Mouse (Mus musculus) neural tube, embryonic 11.5 days (tissue): Measurements from ENCODE around the gene Dach1. TPM values are rescaled to one million over a fixed set of nuclear protein-coding genes. Genes with fewer than 3 reads are reported as not detected.

Experiments
- ATAC-seq: fragments of 200-750 bp; cut with Nextera tagmentation; 2 replicates; pipeline ENCODE4 v1.8.0; 2017; ENCODE audit warnings: moderate number of reproducible peaks, mild to moderate bottlenecking, moderate TSS enrichment, moderate library complexity; ENCODE audit not compliant: insufficient read depth, low FRiP score, low TSS enrichment
- DNase-seq: peaks from one replicate; pipeline ENCODE4 v3.0.0-alpha.2; 2015; ENCODE audit warnings: low spot score
- H3K27ac ChIP-seq: fragments of 300-500 bp; sonication (generic); 2 replicates; pipeline ENCODE4 v1.5.1; 2014; ENCODE audit warnings: low read depth, mild to moderate bottlenecking, low read length
- H3K27me3 ChIP-seq: fragments of 300-500 bp; sonication (generic); 2 replicates; pipeline ENCODE4 v1.6.1; 2014; ENCODE audit warnings: mild to moderate bottlenecking, low read length, mixed read lengths; ENCODE audit not compliant: control insufficient read depth, insufficient read depth
- H3K36me3 ChIP-seq: fragments of 300-500 bp; sonication (generic); 2 replicates; pipeline ENCODE4 v1.6.1; 2014; ENCODE audit warnings: mild to moderate bottlenecking, low read length, moderate library complexity, mixed read lengths; ENCODE audit not compliant: control insufficient read depth, insufficient read depth
- H3K4me1 ChIP-seq: fragments of 300-500 bp; sonication (generic); 2 replicates; pipeline ENCODE4 v1.6.1; 2014; ENCODE audit warnings: low read length, mixed read lengths; ENCODE audit not compliant: control insufficient read depth, insufficient read depth
- H3K4me2 ChIP-seq: fragments of 300-500 bp; sonication (generic); 2 replicates; pipeline ENCODE4 v1.6.1; 2014; ENCODE audit warnings: low read depth, mild to moderate bottlenecking, moderate library complexity
- H3K4me3 ChIP-seq: fragments of 300-500 bp; sonication (generic); 2 replicates; pipeline ENCODE4 v1.5.1; 2014; ENCODE audit warnings: low read depth, low read length
- H3K9ac ChIP-seq: fragments of 300-500 bp; sonication (generic); 2 replicates; pipeline ENCODE4 v1.6.1; 2014; ENCODE audit warnings: mild to moderate bottlenecking, low read length
- H3K9me3 ChIP-seq: fragments of 300-500 bp; sonication (generic); 2 replicates; pipeline ENCODE4 v1.6.1; 2016; ENCODE audit warnings: low read length; ENCODE audit not compliant: control insufficient read depth
- WGBS: fragments of 180-500 bp; shearing (Covaris S2); extraction: QIAGEN DNeasy Blood & Tissue Kit; methylation state at CpG from one replicate; pipeline ENCODE4 v1.1.7; 2014; 5-methylcytosine and 5-hydroxymethylcytosine counted together
- polyA plus RNA-seq: library from polyadenylated mRNA; unstranded; fragments of >200 nt; fragmentation: Nextera tagmentation; extraction: Ambion mirVana; gene quantifications from 2 replicates; pipeline ENCODE4 v1.2.1, GENCODE M21; 2014

The Dach1 gene
- polyA plus RNA-seq, 1 experiment from 2014 or later, result 21.8 TPM

DNA sequence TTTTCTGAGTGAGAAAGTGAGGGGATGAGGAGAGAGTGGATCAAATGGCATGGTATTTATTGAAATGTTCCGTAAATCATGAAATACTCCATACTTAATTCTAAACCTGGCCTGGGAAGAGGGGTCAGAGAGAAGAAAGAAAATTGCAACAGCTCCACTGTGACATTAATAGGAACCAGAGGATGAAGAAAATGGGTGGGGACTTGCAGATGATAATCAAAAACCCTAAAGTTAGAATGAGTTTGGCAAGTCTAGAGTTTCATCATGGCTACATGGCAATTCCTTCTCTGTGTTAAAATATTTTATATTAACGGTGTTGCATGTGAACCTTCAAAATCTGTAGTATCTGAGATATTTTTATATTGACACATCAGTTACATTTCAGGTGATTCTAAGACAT is 80.3 kb downstream of the Dach1 start:
- no peak for DNase-seq
- WGBS, result 93% methylated on average over 2 of the region's 2 CpGs
- H3K4me3 ChIP-seq, result no peak overlapping the region
- H3K9me3 ChIP-seq, result no peaks in the 10 kb centered on the region
- ATAC-seq, result no peak
- no peak overlapping the region for H3K9ac ChIP-seq
- no peaks in the 10 kb centered on the region for H3K4me1 ChIP-seq
- no peak overlapping the region for H3K4me2 ChIP-seq
- no peaks in the 10 kb centered on the region for H3K27me3 ChIP-seq
- H3K27ac ChIP-seq, result no peak overlapping the region
- H3K36me3 ChIP-seq, result no peaks in the 10 kb centered on the region

GRCm38 (mm10) chr14:98087355-98087754 is 82.2 kb downstream of the Dach1 start:
- H3K9ac ChIP-seq, result no peak overlapping the region
- no peak overlapping the region for H3K4me2 ChIP-seq
- no peaks in the 10 kb centered on the region for H3K9me3 ChIP-seq
- no peaks in the 10 kb centered on the region for H3K36me3 ChIP-seq
- ATAC-seq (no peak), DNase-seq (no peak)
- WGBS, result 86% methylated on average over 2 of the region's 2 CpGs
- H3K27me3 ChIP-seq, result no peaks in the 10 kb centered on the region
- no peaks in the 10 kb centered on the region for H3K4me1 ChIP-seq
- no peak overlapping the region for H3K4me3 ChIP-seq
- H3K27ac ChIP-seq, result no peak overlapping the region

DNA sequence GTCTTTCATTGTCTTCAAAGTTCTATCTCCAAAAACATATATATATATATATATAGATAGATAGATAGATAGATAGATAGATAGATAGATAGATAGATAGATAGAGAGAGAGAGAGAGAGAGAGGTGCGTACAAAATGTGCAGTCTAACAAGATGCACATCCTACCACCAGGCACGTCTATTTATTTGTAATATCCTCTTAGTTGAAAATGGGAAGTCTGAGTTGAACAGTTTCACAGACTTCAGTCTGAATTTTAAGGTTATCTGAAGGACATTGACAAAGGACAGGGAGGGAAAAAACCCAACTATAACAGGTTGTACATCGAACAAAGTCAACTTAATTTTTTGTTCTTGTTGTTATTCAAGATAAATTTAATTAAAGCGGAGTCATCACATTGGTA is 82.8 kb downstream of the Dach1 start:
- Histone ChIP-seq H3K9ac (no peak overlapping the region), H3K4me3 (no peak overlapping the region), H3K9me3 (no peaks in the 10 kb centered on the region), H3K36me3 (no peaks in the 10 kb centered on the region), H3K4me1 (no peaks in the 10 kb centered on the region), H3K27me3 (no peaks in the 10 kb centered on the region), H3K4me2 (no peak overlapping the region), H3K27ac (no peak overlapping the region)
- whole genome bisulfite sequencing, result 93% methylated on average over 4 of the region's 4 CpGs
- ATAC-seq (no peak), DNase-seq (no peak)

DNA sequence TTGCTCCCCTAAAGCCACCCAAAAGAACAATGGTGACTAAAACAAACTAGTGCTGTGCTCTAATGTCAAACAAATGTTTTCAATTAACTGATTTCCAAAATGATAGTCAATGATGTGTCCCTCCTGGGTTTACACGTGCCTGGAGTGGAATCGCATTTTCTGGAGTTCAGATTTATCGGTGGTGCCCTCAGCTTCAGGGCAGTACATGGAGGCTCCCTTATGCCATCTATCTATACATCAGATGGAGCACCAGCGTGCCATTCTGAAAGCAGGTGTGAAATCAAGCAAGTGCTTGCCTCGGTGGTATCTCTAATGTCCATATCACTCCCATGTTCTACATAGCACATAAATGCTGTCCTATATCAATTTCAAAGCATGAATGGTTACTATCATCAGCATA is 84.4 kb downstream of the Dach1 start:
- no peak overlapping the region for H3K9ac ChIP-seq
- H3K4me2 ChIP-seq, result no peak overlapping the region
- no peaks in the 10 kb centered on the region for H3K36me3 ChIP-seq
- H3K27ac ChIP-seq, result no peak overlapping the region
- no peak overlapping the region for H3K4me3 ChIP-seq
- 76% methylated on average over 5 of the region's 5 CpGs for WGBS
- ATAC-seq, result no peak
- H3K4me1 ChIP-seq, result no peaks in the 10 kb centered on the region
- no peaks in the 10 kb centered on the region for H3K27me3 ChIP-seq
- DNase-seq, result no peak
- no peaks in the 10 kb centered on the region for H3K9me3 ChIP-seq

DNA sequence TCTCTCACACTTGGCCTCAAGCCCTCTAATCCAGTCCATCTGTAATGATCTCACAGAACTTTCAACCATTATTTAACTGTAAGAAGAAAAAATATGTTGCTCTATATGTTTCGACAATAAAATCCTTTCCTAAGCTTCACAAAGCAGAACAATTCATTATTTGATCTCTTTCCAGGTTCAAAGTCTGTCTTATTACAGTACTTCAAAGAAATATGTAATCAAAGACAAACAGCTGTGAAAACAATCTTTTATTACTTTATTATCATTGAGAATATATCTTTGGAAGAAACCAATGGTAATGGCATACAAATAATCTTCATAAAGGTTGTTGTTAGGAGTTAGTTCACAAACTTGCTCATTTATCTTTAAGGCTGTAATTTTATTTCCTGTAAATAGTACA is 84.8 kb downstream of the Dach1 start:
- no peak overlapping the region for H3K27ac ChIP-seq
- no peaks in the 10 kb centered on the region for H3K36me3 ChIP-seq
- ATAC-seq (no peak), DNase-seq (no peak)
- H3K27me3 ChIP-seq, result no peaks in the 10 kb centered on the region
- H3K4me1 ChIP-seq, result no peaks in the 10 kb centered on the region
- H3K9ac ChIP-seq, result no peak overlapping the region
- no peak overlapping the region for H3K4me2 ChIP-seq
- no peaks in the 10 kb centered on the region for H3K9me3 ChIP-seq
- WGBS, result 79% methylated on average over 1 of the region's 1 CpGs
- no peak overlapping the region for H3K4me3 ChIP-seq

- Histone ChIP-seq H3K4me3 (no peak overlapping the region), H3K27ac (no peak overlapping the region), H3K9ac (no peak overlapping the region), H3K4me1 (no peaks in the 10 kb centered on the region; the same call in 1 of the 2 replicates), H3K36me3 (no peaks in the 10 kb centered on the region), H3K27me3 (no peaks in the 10 kb centered on the region), H3K9me3 (no peaks in the 10 kb centered on the region), H3K4me2 (no peak overlapping the region)
- no peak for DNase-seq
- ATAC-seq, result no peak
- WGBS, result 31% methylated on average over 1 of the region's 1 CpGs
These were observed 86.1 kb downstream of the Dach1 start for GRCm38 (mm10) chr14:98083419-98083818.

DNA sequence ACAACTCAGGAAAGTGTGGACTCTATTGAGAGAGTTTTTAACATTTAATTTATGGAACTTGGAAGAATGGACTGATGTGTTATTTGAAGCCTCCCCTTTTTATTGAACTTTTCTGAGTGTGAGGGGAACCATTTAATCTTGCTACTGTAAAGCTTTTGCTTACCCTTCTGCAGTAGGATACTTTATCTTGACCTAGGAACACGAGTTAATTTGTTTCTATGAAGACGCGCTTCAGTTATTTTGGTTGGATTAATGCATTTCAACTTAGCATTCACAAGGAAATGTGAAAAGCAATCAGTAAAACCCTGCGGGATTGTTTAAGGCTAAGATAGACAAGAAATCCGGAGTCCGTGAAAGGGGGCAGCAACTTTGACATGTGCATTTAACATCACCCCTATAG is 89.6 kb downstream of the Dach1 start:
- no peak overlapping the region for H3K4me2 ChIP-seq
- H3K4me1 ChIP-seq, result no peaks in the 10 kb centered on the region; the same call in 1 of the 2 replicates
- no peaks in the 10 kb centered on the region for H3K9me3 ChIP-seq
- ATAC-seq, result no peak
- no peaks in the 10 kb centered on the region for H3K36me3 ChIP-seq
- H3K27me3 ChIP-seq, result no peaks in the 10 kb centered on the region
- H3K4me3 ChIP-seq, result no peak overlapping the region
- no peak for DNase-seq
- WGBS, result 66% methylated on average over 6 of the region's 6 CpGs
- no peak overlapping the region for H3K27ac ChIP-seq
- no peak overlapping the region for H3K9ac ChIP-seq

GRCm38 (mm10) chr14:98077996-98078395 is 91.6 kb downstream of the Dach1 start:
- H3K36me3 ChIP-seq, result no peaks in the 10 kb centered on the region
- H3K4me3 ChIP-seq, result no peak overlapping the region
- H3K27me3 ChIP-seq, result no peaks in the 10 kb centered on the region
- ATAC-seq (no peak), DNase-seq (no peak)
- no peak overlapping the region for H3K27ac ChIP-seq
- H3K9ac ChIP-seq, result no peak overlapping the region
- no peak overlapping the region for H3K4me2 ChIP-seq
- H3K4me1 ChIP-seq, result peaks cover 10% of the 10 kb centered on the region
- no peaks in the 10 kb centered on the region for H3K9me3 ChIP-seq

- WGBS, result 58% methylated on average over 12 of the region's 12 CpGs
- Histone ChIP-seq H3K27me3 (no peaks in the 10 kb centered on the region), H3K36me3 (no peaks in the 10 kb centered on the region), H3K27ac (peak overlapping the region; percentile 40; the same call in 1 of the 2 replicates), H3K4me2 (peak overlapping the region; percentile 24), H3K9me3 (no peaks in the 10 kb centered on the region), H3K9ac (no peak overlapping the region), H3K4me3 (no peak overlapping the region), H3K4me1 (peaks cover 27% of the 10 kb centered on the region)
- ATAC-seq, result peak; percentile 36; the same call in 1 of the 2 replicates
- DNase-seq, result no peak
These were observed 96.0 kb downstream of the Dach1 start for GRCm38 (mm10) chr14:98073421-98074080.
